Mouse (Mus musculus) limb, embryonic 15.5 days (tissue): ENCODE measurements at regions not wholly inside any gene's neighbourhood (a gene's known extent, or its start where the extent isn't known, plus 50 kb on each side); places are given as distances from the start of the nearest gene placed in this dataset.

Experiments used
- ATAC-seq: fragments of 200-750 bp; cut with Nextera tagmentation; 2 replicates; pipeline ENCODE4 v1.8.0; 2017; ENCODE audit warnings: low read depth, moderate TSS enrichment; ENCODE audit not compliant: insufficient number of reproducible peaks, low FRiP score, low TSS enrichment
- H3K27ac ChIP-seq: fragments of 300-500 bp; sonication (generic); 2 replicates; pipeline ENCODE4 v1.5.1; 2015; ENCODE audit warnings: moderate library complexity, mild to moderate bottlenecking, inconsistent platforms
- H3K27me3 ChIP-seq: fragments of 300-500 bp; sonication (generic); 2 replicates; pipeline ENCODE4 v1.6.1; 2015; ENCODE audit warnings: inconsistent platforms
- H3K36me3 ChIP-seq: fragments of 300-500 bp; sonication (generic); 2 replicates; pipeline ENCODE4 v1.6.1; 2015; ENCODE audit warnings: inconsistent platforms
- H3K4me1 ChIP-seq: fragments of 300-500 bp; sonication (generic); 2 replicates; pipeline ENCODE4 v1.6.1; 2015; ENCODE audit warnings: inconsistent platforms
- H3K4me2 ChIP-seq: fragments of 300-500 bp; sonication (generic); 2 replicates; pipeline ENCODE4 v1.6.1; 2015; ENCODE audit warnings: mild to moderate bottlenecking, inconsistent platforms
- H3K4me3 ChIP-seq: fragments of 300-500 bp; sonication (generic); 2 replicates; pipeline ENCODE4 v1.5.1; 2015; ENCODE audit warnings: mild to moderate bottlenecking, inconsistent platforms
- H3K9ac ChIP-seq: fragments of 300-500 bp; sonication (generic); 2 replicates; pipeline ENCODE4 v1.6.1; 2015; ENCODE audit warnings: inconsistent platforms
- H3K9me3 ChIP-seq: fragments of 300-500 bp; sonication (generic); 2 replicates; pipeline ENCODE4 v1.6.1; 2016; ENCODE audit warnings: inconsistent platforms
- WGBS: fragments of 180-500 bp; shearing (Covaris S2); methylation state at CpG from one replicate; pipeline ENCODE4 v1.1.7; 2015; 5-methylcytosine and 5-hydroxymethylcytosine counted together

DNA sequence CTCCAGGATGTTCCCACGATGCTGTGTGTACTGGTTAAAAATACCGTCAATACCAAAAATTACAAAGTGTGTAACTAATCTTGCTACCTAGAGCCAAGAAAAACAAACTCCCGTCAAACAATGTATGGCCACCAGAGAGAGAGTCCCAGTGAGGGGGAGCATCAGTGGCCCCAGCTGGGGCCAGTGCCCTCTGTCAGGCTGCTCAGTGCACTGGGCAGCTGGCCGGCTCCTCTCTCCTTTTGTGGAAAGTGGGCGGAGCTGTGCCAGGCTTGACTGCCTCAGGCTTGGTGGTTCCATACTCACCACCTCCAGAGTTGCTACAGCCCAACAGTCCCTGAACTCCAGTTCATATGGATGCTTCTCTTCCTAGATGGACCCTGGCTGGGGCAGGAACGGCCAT, 53.8 kb upstream of the Sept5 start:
- Histone ChIP-seq H3K4me2 (no peak overlapping the region), H3K36me3 (no peaks in the 10 kb centered on the region), H3K9me3 (no peaks in the 10 kb centered on the region), H3K4me1 (peaks cover 17% of the 10 kb centered on the region), H3K27me3 (no peaks in the 10 kb centered on the region), H3K27ac (no peak overlapping the region), H3K9ac (no peak overlapping the region), H3K4me3 (no peak overlapping the region)
- 59% methylated on average over 6 of the region's 6 CpGs for whole genome bisulfite sequencing
- ATAC-seq: no peak

DNA sequence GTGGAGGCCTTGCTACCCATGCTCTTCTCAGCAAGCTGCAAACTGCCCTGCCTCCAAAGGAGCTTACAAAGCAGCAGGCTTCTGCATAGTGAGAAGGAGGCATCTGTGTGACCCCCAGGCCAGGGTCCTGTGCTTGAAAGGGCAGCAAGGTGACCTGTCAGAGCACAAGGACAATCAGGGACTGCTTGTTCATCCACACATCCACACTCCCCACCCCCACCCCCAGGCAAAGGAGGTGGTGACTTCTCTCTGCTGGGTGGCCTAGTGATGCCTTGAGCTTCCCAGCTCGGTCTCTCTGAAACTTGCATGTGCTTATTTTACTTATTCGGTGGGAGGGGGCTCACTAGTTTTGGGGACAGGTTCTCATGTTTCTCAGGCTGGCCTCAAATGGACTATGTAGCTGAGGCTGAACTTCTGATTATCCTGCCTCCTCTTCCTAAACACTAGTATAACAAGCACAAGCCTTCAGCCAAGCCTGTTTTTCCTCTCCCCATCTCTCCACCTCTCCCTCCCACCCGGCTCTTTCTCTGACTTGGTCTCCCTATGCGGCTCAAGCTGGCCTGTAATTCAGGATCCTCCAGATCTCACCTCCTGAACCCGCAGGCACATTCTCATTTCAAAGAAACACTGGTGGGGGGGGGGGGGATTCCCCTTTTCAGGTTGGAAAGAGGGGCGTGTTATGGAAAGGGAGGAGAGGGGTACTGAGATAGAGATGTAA, 56.4 kb upstream of the Sept5 start:
- no peaks in the 10 kb centered on the region for H3K27me3 ChIP-seq
- no peak for ATAC-seq

DNA sequence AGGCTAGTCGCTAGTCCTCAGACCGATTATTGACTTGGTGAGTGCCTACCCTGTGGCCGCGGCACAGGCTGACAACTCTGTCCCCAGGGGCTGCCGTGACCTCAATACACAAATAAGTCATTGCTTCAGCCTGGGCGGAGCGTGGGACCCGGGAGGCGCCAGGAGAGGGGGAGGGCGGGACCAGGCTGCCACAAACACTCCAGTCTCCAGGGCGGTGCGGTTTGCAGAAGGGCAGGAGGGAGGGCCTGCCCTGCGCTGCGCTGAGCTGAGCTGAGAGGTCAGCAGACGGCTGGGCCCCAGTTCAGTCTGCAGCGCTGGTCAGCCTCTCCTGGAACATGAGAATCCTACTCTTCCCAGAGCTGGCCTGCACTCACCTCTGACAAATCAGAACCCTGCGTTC, 57.2 kb upstream of the Sept5 start:
- under 1% methylated on average over 15 of the region's 17 CpGs for WGBS
- Histone ChIP-seq H3K9me3 (no peaks in the 10 kb centered on the region), H3K36me3 (no peaks in the 10 kb centered on the region), H3K4me3 (peak overlapping the region; percentile 26), H3K27ac (peak overlapping the region; percentile 65), H3K9ac (0 out of 2 replicates have a peak overlapping the region, but pooled peaks have one; percentile 4), H3K27me3 (no peaks in the 10 kb centered on the region), H3K4me1 (peaks cover 17% of the 10 kb centered on the region), H3K4me2 (peak overlapping the region; percentile 54)
- ATAC-seq: peak; percentile 84

More for the DNA sequence above, 56.4 kb upstream of the Sept5 start:
- H3K4me3 ChIP-seq: no peak overlapping the region
- 15% methylated on average over 6 of the region's 6 CpGs for WGBS
- no peaks in the 10 kb centered on the region for H3K36me3 ChIP-seq
- peak overlapping the region; percentile 59 for H3K27ac ChIP-seq
- peaks cover 17% of the 10 kb centered on the region for H3K4me1 ChIP-seq
- H3K4me2 ChIP-seq: no peak overlapping the region
- H3K9ac ChIP-seq: no peak overlapping the region
- no peaks in the 10 kb centered on the region for H3K9me3 ChIP-seq

GRCm38 (mm10) chr16:18687367-18687766, 57.6 kb upstream of the Sept5 start:
- ATAC-seq: 0 out of 2 replicates have a peak, but pooled peaks have one; percentile 30
- under 1% methylated on average over 8 of the region's 8 CpGs for WGBS
- H3K4me2 ChIP-seq: peak overlapping the region; percentile 54
- peak overlapping the region; percentile 26 for H3K4me3 ChIP-seq
- H3K36me3 ChIP-seq: no peaks in the 10 kb centered on the region
- no peaks in the 10 kb centered on the region for H3K9me3 ChIP-seq
- 0 out of 2 replicates have a peak overlapping the region, but pooled peaks have one; percentile 4 for H3K9ac ChIP-seq
- H3K27ac ChIP-seq: peak overlapping the region; percentile 65
- H3K4me1 ChIP-seq: peaks cover 17% of the 10 kb centered on the region
- H3K27me3 ChIP-seq: no peaks in the 10 kb centered on the region

DNA sequence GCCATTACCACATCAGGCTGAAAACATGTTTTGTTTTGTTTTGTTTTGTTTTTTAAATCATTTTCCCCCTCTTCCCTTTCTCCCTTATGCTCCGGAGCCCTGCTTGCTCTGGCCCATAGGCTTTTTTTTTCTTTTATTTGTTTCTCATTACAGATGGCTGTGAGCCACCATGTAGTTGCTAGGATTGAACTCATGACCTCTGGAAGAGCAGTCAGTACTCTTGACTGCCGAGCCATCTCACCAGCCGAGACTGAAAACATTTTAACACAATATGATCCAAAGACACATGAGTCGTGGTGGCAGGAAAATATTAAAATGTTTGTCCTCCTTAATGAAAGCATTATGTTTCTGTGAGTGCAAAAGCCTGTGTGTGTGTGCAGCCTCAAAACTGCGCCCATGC, 65.8 kb upstream of the Sept5 start:
- H3K9me3 ChIP-seq: no peaks in the 10 kb centered on the region
- no peak overlapping the region for H3K4me2 ChIP-seq
- H3K27me3 ChIP-seq: no peaks in the 10 kb centered on the region
- no peak overlapping the region for H3K4me3 ChIP-seq
- H3K36me3 ChIP-seq: no peaks in the 10 kb centered on the region
- ATAC-seq: no peak
- no peak overlapping the region for H3K27ac ChIP-seq
- no peaks in the 10 kb centered on the region for H3K4me1 ChIP-seq
- H3K9ac ChIP-seq: no peak overlapping the region
- 60% methylated on average over 5 of the region's 5 CpGs for WGBS

DNA sequence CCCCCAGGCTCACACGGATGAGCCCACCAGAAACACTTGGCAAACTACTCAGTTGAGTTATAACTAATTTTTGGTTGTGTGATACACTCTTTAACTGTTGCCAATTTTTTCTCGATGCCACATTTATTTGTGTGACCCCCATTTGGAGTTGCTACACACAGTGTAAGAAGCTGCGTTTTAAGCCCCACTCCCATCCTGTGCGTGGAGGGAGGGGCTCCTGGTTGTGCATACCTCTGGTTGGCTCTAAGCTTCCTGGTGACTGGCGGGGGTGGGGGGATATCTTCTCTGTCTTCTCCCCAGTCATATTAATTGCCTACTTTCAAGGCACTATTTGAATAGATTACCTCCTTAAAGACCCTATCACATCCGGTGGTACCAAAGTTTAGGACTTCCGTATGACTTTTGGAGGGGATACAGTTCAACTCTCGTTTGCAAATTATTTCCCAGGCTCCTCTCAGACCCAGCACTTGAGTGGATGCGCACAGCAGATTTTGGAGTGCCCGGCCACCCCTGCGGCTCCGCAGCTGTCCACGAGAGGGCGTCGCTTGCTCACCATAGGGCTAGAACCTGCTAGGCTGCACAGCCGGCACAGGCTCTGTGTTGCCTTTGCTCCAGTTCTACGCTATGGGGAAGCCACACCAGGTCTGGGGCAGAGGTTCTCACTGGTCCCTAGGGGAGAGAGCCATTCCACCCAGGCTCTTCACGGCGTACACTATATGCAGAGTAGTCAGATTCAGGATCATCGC, 66.5 kb upstream of the Sept5 start:
- no peaks in the 10 kb centered on the region for H3K27me3 ChIP-seq
- H3K27ac ChIP-seq: no peak overlapping the region
- 9% methylated on average over 20 of the region's 20 CpGs for WGBS
- peak overlapping the region; percentile 19; the same call in 1 of the 2 replicates for H3K4me2 ChIP-seq
- no peaks in the 10 kb centered on the region for H3K9me3 ChIP-seq
- no peak for ATAC-seq
- no peaks in the 10 kb centered on the region for H3K4me1 ChIP-seq
- no peak overlapping the region for H3K9ac ChIP-seq
- H3K4me3 ChIP-seq: no peak overlapping the region
- H3K36me3 ChIP-seq: no peaks in the 10 kb centered on the region

GRCm38 (mm10) chr16:18696820-18697168, 67.0 kb upstream of the Sept5 start:
- H3K4me2 ChIP-seq: no peak overlapping the region
- ATAC-seq: no peak
- no peaks in the 10 kb centered on the region for H3K27me3 ChIP-seq
- no peak overlapping the region for H3K9ac ChIP-seq
- H3K9me3 ChIP-seq: no peaks in the 10 kb centered on the region
- no peak overlapping the region for H3K27ac ChIP-seq
- H3K36me3 ChIP-seq: no peaks in the 10 kb centered on the region
- H3K4me3 ChIP-seq: no peak overlapping the region
- no peaks in the 10 kb centered on the region for H3K4me1 ChIP-seq
- 56% methylated on average over 5 of the region's 5 CpGs for WGBS

- no peaks in the 10 kb centered on the region for H3K36me3 ChIP-seq
- WGBS: 60% methylated on average over 9 of the region's 9 CpGs
- no peaks in the 10 kb centered on the region for H3K9me3 ChIP-seq
- H3K4me2 ChIP-seq: no peak overlapping the region
- H3K4me1 ChIP-seq: peaks cover 6% of the 10 kb centered on the region; the same call in 1 of the 2 replicates
- H3K4me3 ChIP-seq: no peak overlapping the region
- no peak for ATAC-seq
- H3K27me3 ChIP-seq: no peaks in the 10 kb centered on the region
- H3K27ac ChIP-seq: no peak overlapping the region
- H3K9ac ChIP-seq: no peak overlapping the region
These were observed 72.5 kb upstream of the Cldn5 start for GRCm38 (mm10) chr16:18704126-18704525.

GRCm38 (mm10) chr16:18705028-18705648, 71.5 kb upstream of the Cldn5 start:
- peaks cover 6% of the 10 kb centered on the region; the same call in 1 of the 2 replicates for H3K4me1 ChIP-seq
- H3K9ac ChIP-seq: no peak overlapping the region
- H3K27me3 ChIP-seq: no peaks in the 10 kb centered on the region
- 37% methylated on average over 9 of the region's 9 CpGs for WGBS
- H3K36me3 ChIP-seq: no peaks in the 10 kb centered on the region
- H3K4me3 ChIP-seq: no peak overlapping the region
- H3K9me3 ChIP-seq: no peaks in the 10 kb centered on the region
- H3K4me2 ChIP-seq: no peak overlapping the region
- ATAC-seq: no peak
- H3K27ac ChIP-seq: no peak overlapping the region

GRCm38 (mm10) chr16:18711637-18712125, 65.0 kb upstream of the Cldn5 start:
- no peak overlapping the region for H3K4me2 ChIP-seq
- no peak overlapping the region for H3K4me3 ChIP-seq
- no peaks in the 10 kb centered on the region for H3K27me3 ChIP-seq
- H3K9ac ChIP-seq: no peak overlapping the region
- ATAC-seq: no peak
- H3K27ac ChIP-seq: no peak overlapping the region
- H3K4me1 ChIP-seq: no peaks in the 10 kb centered on the region
- 86% methylated on average over 1 of the region's 1 CpGs for WGBS
- no peaks in the 10 kb centered on the region for H3K9me3 ChIP-seq
- no peaks in the 10 kb centered on the region for H3K36me3 ChIP-seq

DNA sequence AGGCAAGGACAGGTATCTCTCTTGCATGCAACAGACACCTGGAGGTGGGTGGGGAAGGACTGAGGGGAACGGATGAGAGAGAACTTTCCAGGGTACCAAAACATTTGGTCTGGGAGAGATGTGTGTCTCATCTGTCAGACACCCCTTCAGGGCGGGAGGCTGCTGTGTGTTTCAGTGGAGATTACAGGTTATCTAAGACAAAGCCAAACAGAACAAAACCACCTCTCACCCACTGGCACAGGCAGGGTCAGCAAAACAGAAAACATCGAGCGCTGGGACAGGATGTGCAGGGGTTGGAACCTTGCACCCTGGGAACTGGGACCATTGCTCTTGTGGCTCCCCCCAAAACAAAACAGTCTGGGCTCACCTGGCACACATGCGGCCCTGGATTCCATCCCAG, 63.6 kb upstream of the Cldn5 start:
- Histone ChIP-seq H3K9me3 (no peaks in the 10 kb centered on the region), H3K4me2 (no peak overlapping the region), H3K27ac (no peak overlapping the region), H3K9ac (no peak overlapping the region), H3K4me1 (no peaks in the 10 kb centered on the region), H3K27me3 (no peaks in the 10 kb centered on the region), H3K36me3 (no peaks in the 10 kb centered on the region), H3K4me3 (no peak overlapping the region)
- WGBS: 67% methylated on average over 5 of the region's 5 CpGs
- no peak for ATAC-seq

GRCm38 (mm10) chr16:18715381-18715780, 61.3 kb upstream of the Cldn5 start:
- no peaks in the 10 kb centered on the region for H3K4me1 ChIP-seq

More at GRCm38 (mm10) chr16:18715381-18715780, 61.3 kb upstream of the Cldn5 start:
- WGBS: 75% methylated on average over 3 of the region's 3 CpGs
- no peak for ATAC-seq
- H3K9me3 ChIP-seq: no peaks in the 10 kb centered on the region
- no peak overlapping the region for H3K27ac ChIP-seq
- no peak overlapping the region for H3K4me3 ChIP-seq
- no peak overlapping the region for H3K9ac ChIP-seq
- no peaks in the 10 kb centered on the region for H3K36me3 ChIP-seq
- H3K4me2 ChIP-seq: no peak overlapping the region
- no peaks in the 10 kb centered on the region for H3K27me3 ChIP-seq
